Mouse (Mus musculus) neural tube, embryonic 11.5 days (tissue): ENCODE data around the gene Trappc10. TPM values are rescaled to one million over a fixed set of nuclear protein-coding genes. Genes with fewer than 3 reads are reported as not detected.

Experiments used
- ATAC-seq: fragments of 200-750 bp; cut with Nextera tagmentation; 2 replicates; pipeline ENCODE4 v1.8.0; 2017; ENCODE audit warnings: moderate number of reproducible peaks, mild to moderate bottlenecking, moderate TSS enrichment, moderate library complexity; ENCODE audit not compliant: insufficient read depth, low FRiP score, low TSS enrichment
- DNase-seq: peaks from one replicate; pipeline ENCODE4 v3.0.0-alpha.2; 2015; ENCODE audit warnings: low spot score
- H3K27ac ChIP-seq: fragments of 300-500 bp; sonication (generic); 2 replicates; pipeline ENCODE4 v1.5.1; 2014; ENCODE audit warnings: low read depth, mild to moderate bottlenecking, low read length
- H3K27me3 ChIP-seq: fragments of 300-500 bp; sonication (generic); 2 replicates; pipeline ENCODE4 v1.6.1; 2014; ENCODE audit warnings: mild to moderate bottlenecking, low read length, mixed read lengths; ENCODE audit not compliant: control insufficient read depth, insufficient read depth
- H3K36me3 ChIP-seq: fragments of 300-500 bp; sonication (generic); 2 replicates; pipeline ENCODE4 v1.6.1; 2014; ENCODE audit warnings: mild to moderate bottlenecking, low read length, moderate library complexity, mixed read lengths; ENCODE audit not compliant: control insufficient read depth, insufficient read depth
- H3K4me1 ChIP-seq: fragments of 300-500 bp; sonication (generic); 2 replicates; pipeline ENCODE4 v1.6.1; 2014; ENCODE audit warnings: low read length, mixed read lengths; ENCODE audit not compliant: control insufficient read depth, insufficient read depth
- H3K4me2 ChIP-seq: fragments of 300-500 bp; sonication (generic); 2 replicates; pipeline ENCODE4 v1.6.1; 2014; ENCODE audit warnings: low read depth, mild to moderate bottlenecking, moderate library complexity
- H3K4me3 ChIP-seq: fragments of 300-500 bp; sonication (generic); 2 replicates; pipeline ENCODE4 v1.5.1; 2014; ENCODE audit warnings: low read depth, low read length
- H3K9ac ChIP-seq: fragments of 300-500 bp; sonication (generic); 2 replicates; pipeline ENCODE4 v1.6.1; 2014; ENCODE audit warnings: mild to moderate bottlenecking, low read length
- H3K9me3 ChIP-seq: fragments of 300-500 bp; sonication (generic); 2 replicates; pipeline ENCODE4 v1.6.1; 2016; ENCODE audit warnings: low read length; ENCODE audit not compliant: control insufficient read depth
- WGBS: fragments of 180-500 bp; shearing (Covaris S2); extraction: QIAGEN DNeasy Blood & Tissue Kit; methylation state at CpG from one replicate; pipeline ENCODE4 v1.1.7; 2014; 5-methylcytosine and 5-hydroxymethylcytosine counted together
- polyA plus RNA-seq: library from polyadenylated mRNA; unstranded; fragments of >200 nt; fragmentation: Nextera tagmentation; extraction: Ambion mirVana; gene quantifications from 2 replicates; pipeline ENCODE4 v1.2.1, GENCODE M21; 2014

Gene Trappc10
- polyA plus RNA-seq, 1 experiment from 2014 or later: 16.1 TPM

DNA sequence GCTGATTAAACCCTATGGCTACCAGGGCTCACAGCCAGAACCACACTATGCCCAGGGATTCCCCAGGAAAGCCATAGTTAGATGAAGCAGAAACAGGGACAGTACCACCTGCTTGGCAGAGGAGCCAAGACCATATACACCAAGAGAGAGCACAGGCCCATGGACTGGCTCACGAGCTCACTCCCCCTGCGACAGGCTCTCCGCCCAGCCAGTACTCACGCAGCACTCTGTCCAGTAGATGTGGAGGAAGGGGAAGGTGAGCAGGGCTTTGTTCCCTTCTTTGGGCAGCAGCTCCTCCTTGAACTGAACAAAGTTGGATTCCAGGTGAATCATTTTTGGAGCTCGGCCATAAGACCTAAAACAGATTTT lies 15.9 kb downstream of the Trappc10 start:
- 88% methylated on average over 5 of the region's 5 CpGs for WGBS
- no peaks in the 10 kb centered on the region for H3K9me3 ChIP-seq
- no peak overlapping the region for H3K9ac ChIP-seq
- H3K4me2 ChIP-seq: no peak overlapping the region
- no peak overlapping the region for H3K4me3 ChIP-seq
- no peaks in the 10 kb centered on the region for H3K27me3 ChIP-seq
- H3K36me3 ChIP-seq: no peaks in the 10 kb centered on the region
- no peaks in the 10 kb centered on the region for H3K4me1 ChIP-seq
- DNase-seq (no peak), ATAC-seq (no peak)
- H3K27ac ChIP-seq: no peak overlapping the region

- H3K9ac ChIP-seq: no peak overlapping the region
- WGBS: 89% methylated on average over 8 of the region's 8 CpGs
- H3K9me3 ChIP-seq: no peaks in the 10 kb centered on the region
- no peaks in the 10 kb centered on the region for H3K4me1 ChIP-seq
- no peak overlapping the region for H3K4me3 ChIP-seq
- DNase-seq: no peak
- no peaks in the 10 kb centered on the region for H3K27me3 ChIP-seq
- H3K36me3 ChIP-seq: no peaks in the 10 kb centered on the region
- no peak for ATAC-seq
- no peak overlapping the region for H3K27ac ChIP-seq
- H3K4me2 ChIP-seq: no peak overlapping the region
Observed at GRCm38 (mm10) chr10:78227875-78228559, 16.4 kb downstream of the Trappc10 start.

DNA sequence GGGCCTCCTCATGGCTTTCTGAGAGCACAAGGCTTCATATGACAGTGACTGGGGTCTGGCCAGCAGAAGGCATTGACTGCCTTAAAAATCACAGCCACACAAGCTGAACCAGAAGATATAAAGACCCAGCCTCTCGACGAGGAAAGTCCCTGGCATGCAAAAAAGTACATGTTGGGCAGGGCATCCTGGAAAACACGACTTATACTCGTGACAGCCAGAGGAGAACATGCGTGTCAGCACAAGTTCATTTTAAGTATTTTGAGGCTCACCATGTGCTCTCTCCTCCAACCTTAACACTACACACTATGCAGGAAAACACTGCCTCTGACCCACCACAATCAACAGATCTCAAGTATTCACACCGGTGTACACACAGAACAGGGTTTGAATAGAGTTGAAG lies 20.3 kb downstream of the Trappc10 start:
- H3K4me3 ChIP-seq: no peak overlapping the region
- ATAC-seq: no peak
- H3K4me2 ChIP-seq: no peak overlapping the region
- no peaks in the 10 kb centered on the region for H3K36me3 ChIP-seq
- no peak overlapping the region for H3K9ac ChIP-seq
- H3K27ac ChIP-seq: no peak overlapping the region
- H3K27me3 ChIP-seq: no peaks in the 10 kb centered on the region
- DNase-seq: no peak
- no peaks in the 10 kb centered on the region for H3K9me3 ChIP-seq
- WGBS: 87% methylated on average over 6 of the region's 6 CpGs
- no peaks in the 10 kb centered on the region for H3K4me1 ChIP-seq

DNA sequence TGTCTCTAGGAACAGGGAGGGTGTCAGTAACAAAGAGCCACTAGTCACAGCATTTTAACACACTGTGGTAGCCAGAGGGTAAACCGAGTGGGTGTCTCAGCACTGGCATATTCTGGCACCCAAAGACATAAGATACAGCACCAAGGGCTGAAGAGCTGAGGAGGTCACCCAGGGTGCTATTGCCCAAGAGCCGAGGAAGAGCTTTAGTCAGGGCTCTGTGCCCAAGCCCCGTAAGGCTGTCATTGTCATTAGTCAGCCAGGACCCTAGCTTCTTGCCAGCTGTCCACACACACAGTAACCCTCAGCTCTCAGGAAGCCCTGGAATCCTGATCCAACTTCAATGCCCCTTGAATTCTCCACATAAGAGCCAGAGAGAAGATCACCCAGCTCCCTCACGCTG lies 21.5 kb downstream of the Trappc10 start:
- no peak for DNase-seq
- Histone ChIP-seq H3K9ac (no peak overlapping the region), H3K4me2 (no peak overlapping the region), H3K4me1 (no peaks in the 10 kb centered on the region), H3K27ac (no peak overlapping the region), H3K27me3 (no peaks in the 10 kb centered on the region), H3K4me3 (no peak overlapping the region), H3K9me3 (no peaks in the 10 kb centered on the region), H3K36me3 (no peaks in the 10 kb centered on the region; the same call in 1 of the 2 replicates)
- WGBS: 79% methylated on average over 4 of the region's 4 CpGs
- ATAC-seq: no peak

DNA sequence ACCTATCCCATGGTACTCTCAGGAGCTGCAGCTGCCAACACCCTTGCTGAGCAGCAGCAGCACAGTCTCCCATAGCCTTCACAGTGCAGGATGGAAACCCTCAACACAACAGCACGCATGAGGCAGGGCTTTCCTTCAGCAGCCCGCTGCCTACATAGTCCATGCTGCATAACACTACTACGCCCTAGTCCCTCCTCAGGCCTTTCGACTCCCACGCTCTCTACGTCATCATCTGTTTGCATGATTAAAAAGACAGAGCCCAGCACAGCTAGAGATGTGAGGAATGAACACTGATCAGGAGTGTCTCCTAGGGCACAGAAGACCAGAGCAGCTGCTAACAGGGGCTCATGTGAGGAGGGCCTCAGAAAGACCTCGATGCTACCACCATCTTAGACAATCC lies 23.1 kb downstream of the Trappc10 start:
- no peak overlapping the region for H3K9ac ChIP-seq
- no peaks in the 10 kb centered on the region for H3K4me1 ChIP-seq
- ATAC-seq (no peak), DNase-seq (no peak)
- no peaks in the 10 kb centered on the region for H3K27me3 ChIP-seq
- peaks cover 4% of the 10 kb centered on the region; the same call in 1 of the 2 replicates for H3K36me3 ChIP-seq
- no peak overlapping the region for H3K27ac ChIP-seq
- H3K4me2 ChIP-seq: no peak overlapping the region
- H3K4me3 ChIP-seq: no peak overlapping the region
- no peaks in the 10 kb centered on the region for H3K9me3 ChIP-seq
- 95% methylated on average over 7 of the region's 7 CpGs for WGBS

DNA sequence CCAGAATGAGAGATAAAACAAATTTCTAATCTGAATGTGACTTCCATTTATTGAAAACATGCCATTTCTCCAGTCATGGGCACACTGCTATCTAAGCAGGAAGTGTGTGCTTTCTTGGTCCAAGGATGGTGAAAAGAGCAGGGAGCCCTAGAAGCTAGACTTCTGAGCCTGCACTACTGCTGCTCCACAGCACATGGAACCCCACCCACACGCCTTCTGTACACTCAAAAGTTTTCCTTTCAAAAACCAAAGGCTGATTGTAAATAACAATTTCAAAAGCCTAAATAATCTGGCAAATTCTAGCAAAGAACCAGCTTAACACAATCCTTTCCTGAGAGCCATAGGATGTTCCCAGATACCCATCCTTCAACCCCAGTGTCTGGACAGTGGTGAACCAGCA lies 24.9 kb downstream of the Trappc10 start:
- H3K27me3 ChIP-seq: no peaks in the 10 kb centered on the region
- no peak overlapping the region for H3K4me3 ChIP-seq
- peaks cover 5% of the 10 kb centered on the region; the same call in 1 of the 2 replicates for H3K36me3 ChIP-seq
- no peak for DNase-seq
- no peaks in the 10 kb centered on the region for H3K9me3 ChIP-seq
- ATAC-seq: no peak
- H3K9ac ChIP-seq: no peak overlapping the region
- H3K27ac ChIP-seq: no peak overlapping the region
- no peak overlapping the region for H3K4me2 ChIP-seq
- no peaks in the 10 kb centered on the region for H3K4me1 ChIP-seq
- WGBS: 89% methylated on average over 1 of the region's 1 CpGs

- no peak overlapping the region for H3K27ac ChIP-seq
- no peak overlapping the region for H3K9ac ChIP-seq
- peaks cover 5% of the 10 kb centered on the region; the same call in 1 of the 2 replicates for H3K36me3 ChIP-seq
- no peak overlapping the region for H3K4me2 ChIP-seq
- no peaks in the 10 kb centered on the region for H3K4me1 ChIP-seq
- H3K27me3 ChIP-seq: no peaks in the 10 kb centered on the region
- no peaks in the 10 kb centered on the region for H3K9me3 ChIP-seq
- no peak overlapping the region for H3K4me3 ChIP-seq
- no peak for DNase-seq
- WGBS: 93% methylated on average over 6 of the region's 6 CpGs
- ATAC-seq: no peak
Observed at GRCm38 (mm10) chr10:78218576-78218975, 25.9 kb downstream of the Trappc10 start.

DNA sequence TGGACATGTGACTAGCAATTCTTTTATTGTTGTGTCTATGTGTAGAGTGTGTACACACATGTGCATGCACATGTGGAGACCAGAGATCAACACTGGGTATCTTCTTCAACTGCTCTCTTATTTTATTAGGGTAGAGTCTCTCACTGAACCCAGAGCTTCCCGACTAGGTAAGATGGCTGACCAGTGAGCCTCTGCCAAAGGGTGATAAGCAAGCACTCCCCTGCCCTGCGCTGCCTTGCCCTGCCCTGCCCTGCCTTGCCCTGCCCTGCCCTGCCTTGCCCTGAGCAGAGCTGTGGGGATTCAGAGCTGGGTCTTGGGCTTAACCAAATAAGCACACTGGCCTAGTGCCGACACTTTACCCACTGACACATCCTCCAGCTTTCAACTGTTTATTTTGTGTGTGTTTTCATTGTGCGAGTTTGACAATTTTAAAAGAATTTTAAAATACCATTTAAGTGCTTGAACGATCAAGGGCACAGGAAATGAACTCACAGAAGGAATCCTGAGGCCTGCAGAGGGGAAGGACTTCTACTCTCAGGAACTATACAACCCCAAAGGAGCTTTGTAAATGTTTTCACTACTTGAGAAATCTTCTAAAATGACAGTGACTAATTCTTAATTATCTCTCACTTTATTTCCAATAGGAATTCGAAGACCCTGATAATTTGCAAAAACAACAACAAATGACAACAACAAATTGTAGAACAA lies 27.9 kb downstream of the Trappc10 start:
- Histone ChIP-seq H3K9ac (no peak overlapping the region), H3K4me1 (no peaks in the 10 kb centered on the region), H3K4me2 (no peak overlapping the region), H3K27ac (no peak overlapping the region), H3K4me3 (no peak overlapping the region), H3K27me3 (no peaks in the 10 kb centered on the region), H3K36me3 (peaks cover 7% of the 10 kb centered on the region; the same call in 1 of the 2 replicates), H3K9me3 (no peaks in the 10 kb centered on the region)
- ATAC-seq (no peak), DNase-seq (no peak)
- WGBS: 86% methylated on average over 6 of the region's 6 CpGs

DNA sequence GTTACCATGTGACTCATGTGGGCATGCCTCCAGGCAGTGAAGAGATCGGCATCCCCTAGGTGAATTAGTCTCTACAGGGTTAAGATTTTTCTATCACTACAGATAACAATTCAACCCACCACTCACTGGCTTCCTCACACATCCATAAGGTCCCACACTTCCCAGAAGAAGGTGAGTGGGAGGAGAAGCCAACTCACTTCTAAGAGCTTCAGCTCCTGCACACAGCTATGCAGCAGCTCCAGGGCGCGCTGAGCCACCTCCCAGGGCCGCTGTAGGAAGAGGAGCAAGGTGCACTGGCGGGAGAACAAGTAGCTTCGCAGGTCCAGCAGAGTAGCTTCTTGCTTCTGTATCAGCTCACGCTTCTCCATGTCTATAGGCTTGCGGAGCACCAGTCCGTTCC lies 30.1 kb downstream of the Trappc10 start:
- no peak overlapping the region for H3K4me3 ChIP-seq
- no peak overlapping the region for H3K4me2 ChIP-seq
- no peaks in the 10 kb centered on the region for H3K27me3 ChIP-seq
- H3K9ac ChIP-seq: no peak overlapping the region
- DNase-seq: no peak
- no peaks in the 10 kb centered on the region for H3K4me1 ChIP-seq
- WGBS: 92% methylated on average over 9 of the region's 9 CpGs
- H3K36me3 ChIP-seq: peaks cover 7% of the 10 kb centered on the region
- no peak for ATAC-seq
- H3K27ac ChIP-seq: no peak overlapping the region
- H3K9me3 ChIP-seq: no peaks in the 10 kb centered on the region
